ENCODE assay signal across 15 mouse cellular contexts in genomic region chr1:176832607-176833006, GRCm38 (mm10). TPM values are rescaled to one million over a fixed set of nuclear protein-coding genes. Genes with fewer than 3 reads are reported as not detected.
DNase-seq lines count a peak whose midpoint lies in the region; ATAC-seq and TF ChIP-seq lines count a peak whose summit lies in the region.
"Had no signal": no experiment of that assay in that cellular context is flagged by ENCODE, and none has a peak within 500 bp of the region (broad histone marks: within the 10 kb centered on the region; RNA-seq: fewer than 3 reads in every experiment).

No protein-coding gene starts in this region.

- no peak for DNase-seq in liver, embryonic 11.5 days (ENCODE audit: low spot score)
- DNase-seq in liver: no peak
- DNase-seq in adrenal gland, adult 2 months: no peak
- DNase-seq: cerebellum, adult 9-11 months; gastrocnemius, postnatal 14 days had no signal

- H3K9ac ChIP-seq in liver, embryonic 11.5 days (ENCODE audit: low read depth, low read length): no peak overlapping the region
- H3K9ac ChIP-seq in midbrain, embryonic 15.5 days: no peak overlapping the region
- H3K9ac ChIP-seq: heart, embryonic 15.5 days; hindbrain, embryonic 12.5 days; lung, embryonic 15.5 days had no signal

- no peak for TF ChIP-seq POLR2A in myocyte (IDR thresholded peaks at IDR 0.05; ENCODE audit: insufficient read length, low read depth)

- no peaks in the 10 kb centered on the region for H3K36me3 ChIP-seq in liver, embryonic 11.5 days (ENCODE audit: control insufficient read depth, insufficient read depth, low read length)
- H3K36me3 ChIP-seq in myocyte (ENCODE audit: control insufficient read depth, insufficient read depth): peaks cover 5% of the 10 kb centered on the region
- 0 out of 2 replicates have a peak, but pooled peaks cover 2% of the 10 kb centered on the region for H3K36me3 ChIP-seq in midbrain, embryonic 15.5 days (replicated peaks)
- H3K36me3 ChIP-seq: heart, embryonic 15.5 days had no signal

- H3K4me1 ChIP-seq in liver, embryonic 11.5 days (replicated peaks; ENCODE audit: control insufficient read depth, insufficient read depth, low read length): peaks cover 11% of the 10 kb centered on the region
- H3K4me1 ChIP-seq in midbrain, embryonic 15.5 days: peaks cover 7% of the 10 kb centered on the region

- H3K4me3 ChIP-seq in liver, embryonic 11.5 days (ENCODE audit: low read depth, low read length): no peak overlapping the region
- peak overlapping the region; percentile 35 for H3K4me3 ChIP-seq in myocyte
- H3K4me3 ChIP-seq in midbrain, embryonic 15.5 days: no peak overlapping the region
- H3K4me3 ChIP-seq: erythroblast, embryonic 14.5 days; heart, embryonic 15.5 days; hindbrain, embryonic 12.5 days; lung, embryonic 15.5 days had no signal

- no peaks in the 10 kb centered on the region for H3K9me3 ChIP-seq in liver, embryonic 11.5 days (ENCODE audit: control insufficient read depth, low read length)
- no peaks in the 10 kb centered on the region for H3K9me3 ChIP-seq in midbrain, embryonic 15.5 days
- H3K9me3 ChIP-seq: heart, embryonic 15.5 days; hindbrain, embryonic 12.5 days; lung, embryonic 15.5 days had no signal

- H3K4me2 ChIP-seq in liver, embryonic 11.5 days: peak overlapping the region; percentile 23; the same call in 1 of the 2 replicates
- peak overlapping the region; percentile 66 for H3K4me2 ChIP-seq in myocyte (ENCODE audit: low read depth)
- no peak overlapping the region for H3K4me2 ChIP-seq in midbrain, embryonic 15.5 days
- H3K4me2 ChIP-seq: heart, embryonic 15.5 days; hindbrain, embryonic 12.5 days; lung, embryonic 15.5 days had no signal

- H3K79me2 ChIP-seq in myocyte (ENCODE audit: control insufficient read depth, insufficient read depth): peaks cover 15% of the 10 kb centered on the region

- ATAC-seq in liver, embryonic 11.5 days (replicated peaks; ENCODE audit: low FRiP score): no peak
- ATAC-seq in CD4-positive, CD25-positive, alpha-beta regulatory T cell, adult 4 months: peak; percentile 35
- ATAC-seq in common myeloid progenitor, adult 5-6 weeks (replicated peaks; ENCODE audit: low read depth, poor library complexity, severe bottlenecking): peak; percentile 22; the same call in 1 of the 2 replicates
- no peak for ATAC-seq in midbrain, embryonic 15.5 days (replicated peaks)
- ATAC-seq: forebrain, embryonic 16.5 days; intestine, embryonic 16.5 days had no signal

- H3K27ac ChIP-seq in liver, embryonic 11.5 days (ENCODE audit: low read depth, low read length): no peak overlapping the region
- no peak overlapping the region for H3K27ac ChIP-seq in midbrain, embryonic 15.5 days
- H3K27ac ChIP-seq: heart, embryonic 15.5 days; hindbrain, embryonic 12.5 days; lung, embryonic 15.5 days had no signal

- H3ac ChIP-seq in myocyte (ENCODE audit: control insufficient read depth, insufficient read length): no peak overlapping the region

- WGBS in liver, embryonic 11.5 days: 45% methylated on average over 8 of the region's 8 CpGs
- 82% methylated on average over 8 of the region's 8 CpGs for WGBS in midbrain, embryonic 15.5 days

- no peaks in the 10 kb centered on the region for H3K27me3 ChIP-seq in liver, embryonic 11.5 days (replicated peaks; ENCODE audit: control insufficient read depth, insufficient read depth, low read length)
- no peaks in the 10 kb centered on the region for H3K27me3 ChIP-seq in myocyte (ENCODE audit: control insufficient read depth, insufficient read depth, insufficient read length)
- 0 out of 2 replicates have a peak, but pooled peaks cover 6% of the 10 kb centered on the region for H3K27me3 ChIP-seq in midbrain, embryonic 15.5 days (replicated peaks)
- H3K27me3 ChIP-seq: heart, embryonic 15.5 days; lung, embryonic 15.5 days had no signal

TF ChIP-seq in myocyte, 11 proteins besides CTCF, POLR2A, EP300 and RAD21:
- no peak for TF ChIP-seq REST (IDR thresholded peaks at IDR 0.05; ENCODE audit: insufficient read depth, insufficient read length)
- no peak for TF ChIP-seq MAX (IDR thresholded peaks at IDR 0.05; ENCODE audit: low read depth)
- TF ChIP-seq SRF (IDR thresholded peaks at IDR 0.05; ENCODE audit: control insufficient read depth, insufficient read length, low read depth): no peak
- no peak for TF ChIP-seq MYOD1 (IDR thresholded peaks at IDR 0.05; ENCODE audit: control insufficient read depth in 1 of 3, insufficient read length in 2 of 3, low read depth in 2 of 3)
- no peak for TF ChIP-seq MYOG (IDR thresholded peaks at IDR 0.05; ENCODE audit: control insufficient read depth in 1 of 3, insufficient read depth in 1 of 3, insufficient read length in 2 of 3, low read depth in 2 of 3)
- no peak for TF ChIP-seq CEBPB (IDR thresholded peaks at IDR 0.05; ENCODE audit: insufficient read depth, poor library complexity, severe bottlenecking)
- TF ChIP-seq TCF3 (IDR thresholded peaks at IDR 0.05; ENCODE audit: insufficient read length, low read depth): no peak
- no peak for TF ChIP-seq E2F4 (IDR thresholded peaks at IDR 0.05; ENCODE audit: insufficient read depth)
- no peak for TF ChIP-seq POLR2AphosphoS2 (IDR thresholded peaks at IDR 0.05; ENCODE audit: insufficient read length, low read depth)
- no peak for TF ChIP-seq TCF12 (IDR thresholded peaks at IDR 0.05; ENCODE audit: insufficient read depth, poor library complexity, severe bottlenecking)
- no peak for TF ChIP-seq USF1 (IDR thresholded peaks at IDR 0.05; ENCODE audit: low read depth)

RNA-seq across cellular contexts. Expression of gene Sdccag8, which starts 18.1 kb away (rescaled TPM):
- 9.4 and 11.7 TPM in 2 replicates for polyA plus RNA-seq in liver, embryonic 11.5 days (2014; fragmentation: Nextera tagmentation; extraction: Ambion mirVana)
- polyA plus RNA-seq in CD4-positive, CD25-positive, alpha-beta regulatory T cell, adult 4 months (2017; shearing (Covaris generic)): 10 to 100 TPM; 25.3 to 25.5 TPM
- total RNA-seq in common myeloid progenitor, adult 5-6 weeks (2017): 29.6 and 31.5 TPM in 2 replicates
- 8.4 TPM for polyA plus RNA-seq in myocyte (2012; fragmentation: generic; extraction: Trizol)
- total RNA-seq in adrenal gland, adult 2 months (2021): 10 to 100 TPM in 1 of 2 experiments, 1 to 10 TPM in 1; 8.3 to 11.1 TPM
- polyA plus RNA-seq in adrenal gland, adult 2 months (2012; rRNA removed): 2.1 and 2.3 TPM in 2 replicates
- polyA plus RNA-seq in midbrain, embryonic 15.5 days (2015; fragmentation: Nextera tagmentation; extraction: Ambion mirVana): 27.8 and 28.2 TPM in 2 replicates

RNA-seq across cellular contexts. Expression of gene Cep170, which starts 18.7 kb away (rescaled TPM):
- 17.5 and 18.6 TPM in 2 replicates for polyA plus RNA-seq in liver, embryonic 11.5 days (2014; fragmentation: Nextera tagmentation; extraction: Ambion mirVana)
- polyA plus RNA-seq in CD4-positive, CD25-positive, alpha-beta regulatory T cell, adult 4 months (2017; shearing (Covaris generic)): 10 to 100 TPM; 12.1 to 13.0 TPM
- 51.8 TPM in 2 replicates for total RNA-seq in common myeloid progenitor, adult 5-6 weeks (2017)
- 15.4 TPM for polyA plus RNA-seq in myocyte (2012; fragmentation: generic; extraction: Trizol)
- 10 to 100 TPM; 32.3 to 37.8 TPM for total RNA-seq in adrenal gland, adult 2 months (2021)
- 1.7 and 2.2 TPM in 2 replicates for polyA plus RNA-seq in adrenal gland, adult 2 months (2012; rRNA removed)
- 133 and 138 TPM in 2 replicates for polyA plus RNA-seq in midbrain, embryonic 15.5 days (2015; fragmentation: Nextera tagmentation; extraction: Ambion mirVana)

Comparison
In these comparisons a context has a peak if more than half of its experiments do, and no peak if none do; other contexts are left out.
1. ATAC-seq: peak in CD4-positive, CD25-positive, alpha-beta regulatory T cell, adult 4 months (single experiment) and common myeloid progenitor, adult 5-6 weeks (single experiment); none in liver, embryonic 11.5 days (single experiment) and midbrain, embryonic 15.5 days (single experiment).